Mouse (Mus musculus) thymus, postnatal 4 days (tissue): ENCODE measurements at regions not wholly inside any gene's neighbourhood (a gene's known extent, or its start where the extent isn't known, plus 50 kb on each side); places are given as distances from the start of the nearest gene placed in this dataset.

Source experiments
- DNase-seq: peaks from one replicate; pipeline ENCODE4 v3.0.0; 2021

DNA sequence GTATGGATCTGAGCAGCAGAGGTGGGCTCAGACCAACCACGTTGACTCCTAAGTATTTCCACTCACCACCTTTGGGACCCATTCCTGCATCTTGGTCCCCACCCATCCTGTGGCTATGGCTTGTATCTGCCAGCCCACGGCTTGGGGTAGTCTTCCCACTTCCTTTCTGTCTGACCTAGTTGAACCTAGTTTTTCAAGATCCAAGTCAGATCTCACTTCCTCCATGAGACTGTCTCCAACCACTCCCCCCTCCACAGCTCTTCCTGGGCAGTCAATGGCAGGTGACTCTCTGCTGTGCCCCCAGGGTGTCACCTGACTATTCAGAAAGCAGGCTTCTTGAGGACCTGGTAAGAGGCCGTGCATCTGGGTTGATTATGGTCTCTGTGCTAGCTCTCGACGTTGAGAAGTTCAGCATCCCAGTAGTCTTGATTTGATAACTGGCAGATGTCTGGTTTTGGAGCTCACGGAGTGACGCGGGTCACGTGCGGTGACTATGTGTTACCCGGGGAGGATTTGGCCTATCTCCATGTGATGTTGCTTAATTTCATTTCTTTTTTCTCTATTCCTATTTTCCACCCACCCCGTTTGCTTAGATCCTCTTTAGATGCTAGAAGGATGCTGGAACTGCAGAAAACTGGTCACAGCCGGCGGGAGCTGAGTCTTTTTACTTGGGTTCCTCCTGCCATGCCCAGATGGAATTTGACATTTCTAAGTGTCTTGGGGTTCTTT, 147.5 kb upstream of the Mrps10 start:
- peak; percentile 22 for DNase-seq

DNA sequence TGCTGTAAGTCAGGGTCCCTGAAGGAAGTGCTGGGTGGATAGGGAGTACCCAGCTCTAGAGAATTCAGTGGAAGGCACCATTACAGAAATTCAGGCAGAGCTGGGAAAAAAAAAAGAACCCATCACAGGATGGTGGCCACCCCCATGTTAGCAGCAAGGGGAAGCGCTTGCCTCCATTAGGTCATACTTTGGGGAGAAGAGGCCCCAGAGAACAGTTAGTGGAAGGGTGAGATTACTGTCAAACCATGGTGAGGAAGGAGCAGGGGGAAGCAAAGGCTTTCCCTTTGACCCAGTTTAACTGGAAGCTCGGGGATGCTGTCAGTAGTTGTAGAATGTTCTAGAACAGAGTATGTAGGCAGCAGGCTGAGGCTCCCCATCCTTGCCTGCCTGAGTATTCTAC, 148.8 kb upstream of the Mrps10 start:
- DNase-seq: no peak

DNA sequence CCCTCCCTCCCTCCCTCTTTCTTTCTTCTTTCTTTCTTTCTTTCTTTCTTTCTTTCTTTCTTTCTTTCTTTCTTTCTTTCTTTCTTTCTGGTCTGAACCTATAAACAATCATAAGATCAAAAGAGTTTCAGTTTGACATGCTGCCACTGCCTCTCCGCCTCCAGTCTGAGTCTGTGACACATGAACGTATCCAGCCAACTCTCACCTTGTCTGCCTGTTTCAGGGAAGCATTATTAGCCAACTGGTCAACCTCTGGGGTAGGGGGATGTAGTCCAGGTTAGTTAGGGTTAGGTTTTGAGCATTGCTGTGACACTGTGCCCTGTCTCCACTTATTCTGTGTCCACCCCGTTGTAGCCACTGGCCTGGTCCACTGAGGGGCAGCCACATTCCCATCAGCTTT, 152.2 kb upstream of the Mrps10 start:
- DNase-seq: no peak

DNA sequence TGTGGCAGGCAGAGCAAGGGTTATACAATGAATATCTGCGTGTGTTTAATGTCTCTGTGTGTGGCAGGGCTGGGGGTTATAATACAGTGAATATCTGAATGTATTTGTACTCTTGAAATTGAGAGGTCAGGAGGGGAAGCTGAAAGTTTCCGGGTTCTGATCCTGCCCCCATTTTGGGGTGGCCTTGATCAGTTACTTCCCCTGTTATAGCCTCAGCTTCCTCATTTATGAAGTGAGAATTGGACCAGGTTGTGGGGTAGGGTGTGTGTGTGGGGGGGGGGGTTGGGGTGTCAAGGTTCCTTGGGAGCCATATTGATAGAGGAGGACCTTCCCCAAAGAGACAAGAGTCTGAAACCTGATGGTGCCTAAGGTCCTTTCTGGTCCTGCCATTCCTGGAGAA, 152.8 kb upstream of the Mrps10 start:
- no peak for DNase-seq

DNA sequence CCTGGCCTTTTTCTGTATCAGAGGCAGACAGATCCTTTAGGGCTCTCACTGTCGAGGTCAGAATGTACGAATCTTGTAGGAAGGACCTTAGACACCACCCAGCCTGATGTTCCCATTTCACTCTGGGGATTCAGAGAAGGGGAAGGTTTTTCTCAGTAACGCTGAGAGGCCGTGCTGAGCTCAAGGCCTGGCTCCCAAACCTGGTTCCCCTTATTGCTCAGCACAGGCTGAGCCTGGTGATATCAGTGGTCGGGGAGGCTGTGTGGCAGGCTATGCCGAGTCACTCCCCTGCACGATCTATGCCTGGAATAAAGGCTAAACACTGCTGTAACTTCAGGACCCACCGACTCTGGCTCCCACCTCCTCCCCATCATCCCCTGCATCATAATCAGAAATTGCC, 154.6 kb upstream of the Mrps10 start:
- no peak for DNase-seq

DNA sequence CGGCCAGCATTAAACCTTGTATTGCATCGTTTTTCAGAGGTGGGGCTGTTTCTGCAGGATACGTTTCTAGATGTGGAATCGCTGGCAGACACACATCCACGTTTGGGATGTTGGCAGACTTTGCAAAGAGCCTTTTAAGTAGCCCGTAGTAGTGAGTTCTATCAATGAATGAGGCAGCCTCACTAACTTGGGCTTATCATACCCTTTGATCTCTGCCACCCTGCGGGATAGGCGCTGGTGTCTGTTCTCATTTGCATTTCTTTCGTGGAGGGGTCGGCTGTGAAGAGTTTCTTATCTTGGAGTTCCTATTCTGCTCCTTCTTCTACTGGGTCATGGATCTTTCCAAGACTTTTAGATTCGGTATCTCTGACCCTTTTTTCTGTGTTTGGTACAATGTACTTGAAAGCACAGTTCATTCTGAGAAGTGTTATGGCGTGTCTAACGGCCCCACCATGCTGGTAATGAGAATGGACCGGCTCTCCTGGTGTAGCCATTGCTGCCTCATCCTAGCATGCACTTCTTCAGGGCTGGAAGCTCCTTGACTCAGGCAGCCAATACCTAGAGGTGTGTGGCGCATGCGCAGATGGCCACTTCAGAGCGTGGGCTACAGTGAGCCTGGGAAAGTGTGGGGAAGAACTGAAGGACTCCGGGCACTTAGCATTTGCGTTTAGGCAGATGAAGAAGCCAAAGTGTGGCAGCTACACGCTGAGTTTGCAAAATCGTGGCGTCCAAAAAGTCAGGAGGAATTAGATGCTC, 158.1 kb upstream of the Mrps10 start:
- no peak for DNase-seq

DNA sequence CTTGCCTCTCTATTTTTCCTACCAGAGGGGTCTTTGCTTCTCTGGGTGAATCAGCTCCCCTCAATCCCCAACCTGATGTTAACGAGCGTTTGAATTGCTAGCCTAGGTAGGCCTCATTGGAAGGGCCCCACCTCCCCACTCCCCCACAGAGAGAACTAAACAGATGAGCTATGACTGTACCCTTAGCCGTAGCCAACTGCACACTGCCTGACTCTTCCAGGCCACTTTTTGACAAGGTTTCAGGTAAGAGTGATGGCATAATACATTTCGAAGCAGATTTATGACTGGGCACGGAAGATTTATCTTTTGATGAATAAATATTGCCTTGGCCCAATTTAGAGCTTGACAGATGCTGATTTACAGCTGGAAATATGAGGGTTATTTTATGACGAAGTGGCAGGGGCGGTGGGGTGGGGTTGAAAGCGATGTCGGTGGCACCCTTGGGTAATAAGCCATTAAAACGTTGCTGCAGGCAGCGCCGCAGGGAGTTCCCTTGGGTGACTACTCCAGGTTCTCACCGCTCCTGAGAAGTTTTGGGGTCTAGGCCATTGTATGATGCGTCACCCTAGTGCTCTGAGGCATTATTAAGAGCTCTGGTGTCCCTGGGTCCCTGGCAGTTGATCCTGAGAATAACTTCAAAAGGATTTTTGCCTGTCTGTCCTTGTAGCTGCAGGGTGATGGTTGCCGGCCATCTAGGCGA, 159.7 kb upstream of the Mrps10 start:
- DNase-seq: no peak

DNA sequence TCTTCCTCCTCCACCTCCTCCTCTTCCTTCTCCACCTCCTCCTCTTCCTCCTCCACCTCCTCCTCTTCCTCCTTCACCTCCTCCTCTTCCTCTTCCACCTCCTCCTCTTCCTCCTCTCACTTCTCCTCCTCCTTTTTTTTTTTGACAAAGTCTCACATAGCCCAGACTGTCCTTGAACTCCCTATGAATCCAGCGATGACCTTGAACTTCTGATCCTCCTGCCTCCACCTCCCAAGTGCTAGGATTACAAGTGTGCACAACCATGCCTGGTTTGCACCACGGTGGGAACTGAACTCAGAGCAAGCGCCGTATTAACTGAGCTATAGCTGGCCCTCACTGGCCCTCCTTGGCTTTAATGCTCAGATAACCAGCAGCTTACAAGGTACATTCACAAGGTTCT, 161.2 kb upstream of the Mrps10 start:
- no peak for DNase-seq

DNA sequence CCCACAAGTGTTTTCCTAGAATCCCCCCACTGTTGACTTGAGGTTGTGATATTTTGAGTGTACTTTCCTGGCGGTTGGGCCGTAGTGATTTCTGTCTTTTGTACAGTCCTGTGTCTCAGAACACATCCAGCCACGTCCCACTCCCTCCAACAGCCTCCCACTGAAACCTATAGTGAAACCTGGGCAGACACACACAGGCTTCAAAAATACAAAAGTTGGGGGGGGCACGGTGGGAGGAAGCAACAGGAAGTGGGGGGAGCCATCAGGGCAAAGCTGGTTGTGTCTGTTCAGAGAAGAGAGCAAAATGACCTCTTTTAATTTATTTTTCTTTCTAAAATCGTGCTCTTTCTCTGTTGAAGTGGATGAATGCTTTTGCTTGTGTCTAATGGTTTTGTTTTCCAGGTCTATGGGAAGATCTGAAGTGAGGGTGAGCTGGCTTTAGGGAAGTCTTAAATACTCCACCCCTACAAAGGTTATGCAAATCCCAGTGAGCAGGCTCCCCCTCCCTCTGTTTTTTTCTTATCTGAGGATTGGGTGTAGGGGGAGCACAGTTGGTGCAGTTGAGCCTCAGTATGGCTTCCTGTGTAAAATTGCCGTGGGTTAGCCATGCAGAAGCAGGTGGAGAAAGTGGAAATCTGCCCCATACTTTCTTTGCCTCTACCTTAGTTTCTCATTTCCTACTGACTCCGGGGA, 164.1 kb upstream of the Mrps10 start:
- DNase-seq: peak; percentile 58

DNA sequence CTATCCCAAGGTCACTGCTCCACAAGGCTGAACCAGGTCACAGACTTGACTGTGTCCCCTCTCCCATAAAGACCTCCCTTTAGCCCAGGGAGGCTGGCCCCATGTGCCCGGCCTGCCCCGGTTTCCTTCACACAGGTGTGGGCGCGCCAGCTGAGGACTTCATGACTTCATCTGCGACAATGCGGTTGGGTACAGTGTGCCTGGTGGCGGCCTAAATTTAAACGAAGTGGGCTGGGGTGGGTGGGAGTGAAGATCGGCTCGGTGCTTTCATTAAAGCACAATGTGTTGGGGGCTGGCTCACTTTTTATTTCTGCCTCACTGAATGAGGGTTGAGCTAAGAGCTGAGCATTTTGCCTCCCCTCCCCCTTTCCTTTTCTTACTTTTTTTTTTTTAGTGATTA, 169.5 kb upstream of the Mrps10 start:
- DNase-seq: peak; percentile 62

DNA sequence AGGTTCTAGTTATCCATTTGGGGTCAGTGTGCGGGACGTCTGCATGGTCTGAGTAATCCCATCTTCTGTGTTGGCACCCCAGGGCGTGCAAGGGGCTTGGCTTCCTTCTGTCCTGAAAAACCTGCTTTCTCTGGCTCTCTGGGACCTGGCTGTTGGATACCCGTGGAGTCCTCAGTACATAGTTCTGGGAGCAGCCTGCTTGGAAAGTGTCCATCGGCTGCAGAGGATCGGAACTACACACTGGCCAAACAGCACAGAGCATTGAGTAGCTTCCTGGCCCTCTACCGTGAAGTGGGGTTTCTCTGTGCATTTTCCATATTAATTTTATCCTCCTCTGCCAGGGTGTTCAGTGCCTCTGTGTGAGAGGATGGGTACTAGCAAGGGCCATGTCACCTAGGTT, 170.7 kb upstream of the Mrps10 start:
- no peak for DNase-seq

DNA sequence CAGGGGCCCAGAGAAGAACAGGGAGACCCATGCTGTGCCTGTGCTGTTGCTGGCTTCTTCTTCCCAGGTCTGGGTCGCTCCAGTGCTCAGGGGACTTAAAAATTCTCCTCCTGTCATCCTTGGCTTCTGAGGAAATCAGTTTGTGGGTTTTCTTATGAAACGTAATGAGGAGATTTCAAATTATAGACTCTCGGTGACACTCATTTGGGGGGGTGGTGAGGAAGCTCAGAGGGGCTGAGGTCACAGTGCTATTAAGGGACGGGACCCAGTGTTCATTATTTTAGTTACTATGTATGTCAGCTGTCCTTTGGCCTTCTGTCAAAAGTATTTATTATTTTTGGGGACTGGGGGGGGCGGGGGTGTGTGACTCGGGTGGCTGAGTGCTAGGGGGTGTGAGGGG, 171.7 kb upstream of the Mrps10 start:
- no peak for DNase-seq

DNA sequence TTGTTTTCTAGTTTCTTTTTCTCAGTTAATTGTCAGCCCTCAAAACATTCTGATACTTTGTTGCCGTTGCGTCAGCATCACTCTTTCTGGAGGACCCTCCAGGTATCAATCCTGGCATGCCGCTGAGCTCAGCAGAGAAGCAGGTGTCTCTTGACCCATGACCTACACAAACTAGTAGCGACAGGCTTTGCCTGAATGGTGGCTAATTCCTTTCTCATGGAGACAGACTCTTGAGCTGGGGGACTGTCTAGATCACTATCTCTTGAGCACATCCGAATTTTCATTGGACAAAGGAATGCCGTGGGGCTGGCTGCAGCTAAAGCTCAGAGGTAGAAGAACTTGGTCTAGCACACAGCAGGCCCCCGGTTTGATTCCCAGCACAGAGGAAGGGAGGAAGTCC, 172.7 kb upstream of the Mrps10 start:
- no peak for DNase-seq

DNA sequence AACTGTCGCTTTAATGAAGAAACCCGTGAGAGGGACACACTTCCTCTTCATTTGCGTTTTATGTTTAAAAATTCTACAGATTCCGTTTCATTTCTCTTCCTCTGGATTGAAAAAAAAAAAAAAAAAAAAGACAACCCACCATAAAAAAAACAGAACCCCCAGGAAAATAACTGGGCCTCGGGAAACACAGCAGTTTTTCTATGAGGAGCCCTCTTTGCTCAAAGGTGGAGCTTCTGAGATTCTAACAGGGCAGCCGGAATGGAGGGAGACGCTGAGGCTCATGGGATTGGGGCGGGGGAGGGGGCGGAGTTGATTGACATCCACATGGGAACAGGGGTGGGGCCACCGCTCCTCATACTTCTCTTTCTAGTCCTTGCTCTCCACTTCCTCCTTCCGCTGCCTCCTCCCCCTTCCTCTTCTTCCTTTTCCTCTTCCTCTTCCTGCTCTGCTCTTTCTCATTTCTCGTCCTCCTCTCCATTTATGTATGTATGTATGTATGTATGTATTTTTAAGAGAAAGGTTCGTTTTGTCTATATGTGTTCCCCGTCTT, 174.1 kb upstream of the Mrps10 start:
- DNase-seq: no peak

DNA sequence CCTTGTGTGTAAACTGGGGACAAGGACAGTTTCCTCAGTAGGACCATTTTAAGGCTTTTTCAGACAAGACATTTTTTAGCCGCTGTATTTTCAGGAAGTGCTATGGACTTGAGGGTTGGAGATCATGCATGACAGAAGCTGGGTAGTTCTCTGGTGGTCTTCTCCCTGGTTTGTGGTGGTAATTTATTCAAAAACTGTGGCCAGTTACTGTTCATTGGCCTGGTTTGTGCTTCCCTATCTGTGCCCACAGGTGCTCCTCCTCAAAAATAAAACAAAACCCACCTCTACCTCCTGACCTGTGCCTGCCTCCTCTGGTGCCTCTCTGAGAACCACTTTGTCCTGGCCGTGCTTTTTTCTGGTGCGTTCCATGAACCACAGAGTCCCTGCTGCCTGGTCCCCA, 177.3 kb upstream of the Mrps10 start:
- DNase-seq: no peak

DNA sequence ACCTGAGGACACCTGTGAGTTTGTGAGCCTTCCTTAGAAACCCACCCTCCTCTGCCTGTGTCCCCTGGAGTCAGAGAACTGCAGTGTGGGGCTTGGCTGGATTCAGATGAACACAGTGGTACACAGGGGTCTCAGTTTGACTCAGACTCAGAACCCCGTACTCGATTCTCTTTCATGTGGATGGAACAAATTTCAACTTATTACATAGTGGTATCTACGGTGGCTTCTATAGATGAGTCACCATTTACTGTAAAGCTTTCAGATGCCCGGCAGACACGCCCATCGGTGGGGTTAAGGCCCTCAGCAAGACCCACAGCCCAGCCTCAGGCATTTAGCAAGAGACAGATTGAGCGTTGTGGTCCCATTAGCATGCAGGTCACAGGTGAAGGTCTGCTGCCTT, 178.9 kb upstream of the Mrps10 start:
- DNase-seq: no peak

DNA sequence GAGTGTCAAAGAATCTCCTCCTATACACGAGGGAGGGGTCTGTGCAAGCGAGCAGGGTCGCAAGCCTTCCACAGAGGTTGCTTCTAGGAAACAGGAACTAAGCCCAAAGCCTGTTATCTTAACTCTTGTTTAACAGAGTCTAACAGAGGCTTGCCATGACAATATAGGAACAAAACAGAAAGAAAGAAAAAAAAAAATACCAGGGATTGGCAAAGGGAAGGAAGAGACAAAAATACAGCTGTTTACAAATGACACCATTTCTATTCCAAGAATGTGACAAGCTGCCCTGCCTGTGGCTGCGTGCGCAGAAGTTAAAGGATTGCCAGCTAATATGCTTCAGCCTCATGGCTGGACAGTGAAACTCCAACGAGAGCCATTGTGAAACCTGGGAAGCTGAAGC, 173.8 kb upstream of the Ubr2 start:
- no peak for DNase-seq

DNA sequence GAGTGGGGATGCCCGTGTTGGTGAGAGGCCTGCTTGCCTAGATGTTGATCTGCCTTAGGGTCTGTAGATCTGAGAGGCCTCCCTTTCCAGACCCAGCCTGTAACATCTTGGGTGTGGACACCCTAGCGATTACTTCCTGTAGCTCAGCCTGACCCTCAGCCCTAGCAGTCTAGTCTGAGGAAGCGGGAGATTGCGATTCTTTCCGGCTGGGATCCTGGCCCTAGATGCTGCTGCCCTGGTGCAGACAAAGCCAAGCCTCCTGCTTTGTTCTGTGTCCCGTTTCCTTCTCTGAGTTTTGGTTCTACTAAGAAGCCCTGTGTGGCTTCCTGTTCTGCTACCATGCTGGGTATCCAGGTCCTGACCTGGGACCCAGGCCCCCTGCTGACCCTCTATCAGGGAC, 171.8 kb upstream of the Ubr2 start:
- DNase-seq: no peak

DNA sequence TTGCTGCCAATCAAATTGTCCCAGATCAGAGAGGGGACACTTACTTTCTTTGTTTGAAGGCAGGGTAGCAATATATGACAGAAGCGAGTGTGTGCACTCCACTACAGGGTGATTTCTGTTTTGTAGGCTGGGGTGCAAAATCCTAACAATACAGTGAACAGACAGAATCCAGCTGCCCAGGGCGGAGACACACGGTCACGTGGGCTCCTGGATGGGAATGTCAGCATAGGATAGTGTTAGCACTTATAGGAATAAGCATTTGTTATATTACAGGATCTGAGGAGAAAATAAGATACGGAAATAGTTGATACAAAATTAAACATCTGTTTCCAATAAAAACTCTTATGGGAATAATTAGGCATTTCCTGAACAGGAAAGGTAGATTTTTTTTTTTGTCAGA, 169.1 kb upstream of the Ubr2 start:
- DNase-seq: no peak

DNA sequence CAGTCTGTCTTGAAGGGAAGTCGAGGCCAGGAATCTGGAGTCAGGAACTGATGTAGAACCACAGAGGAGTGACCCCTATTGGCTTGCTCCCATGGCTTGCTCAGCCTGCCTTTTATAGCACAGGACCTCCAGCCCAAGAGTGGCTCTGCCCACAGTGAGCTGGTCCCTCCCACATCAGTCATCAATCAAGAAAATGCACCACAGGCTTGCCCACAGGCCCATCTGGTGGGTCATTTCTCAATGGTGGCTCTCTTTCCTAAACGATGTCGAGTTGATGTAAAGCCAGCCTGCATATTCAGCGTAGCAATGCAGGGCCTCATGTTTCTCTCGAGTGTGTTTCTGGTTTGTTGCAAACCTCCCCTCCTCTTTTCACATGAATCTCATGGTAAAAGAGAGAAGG, 168.3 kb upstream of the Ubr2 start:
- DNase-seq: no peak

DNA sequence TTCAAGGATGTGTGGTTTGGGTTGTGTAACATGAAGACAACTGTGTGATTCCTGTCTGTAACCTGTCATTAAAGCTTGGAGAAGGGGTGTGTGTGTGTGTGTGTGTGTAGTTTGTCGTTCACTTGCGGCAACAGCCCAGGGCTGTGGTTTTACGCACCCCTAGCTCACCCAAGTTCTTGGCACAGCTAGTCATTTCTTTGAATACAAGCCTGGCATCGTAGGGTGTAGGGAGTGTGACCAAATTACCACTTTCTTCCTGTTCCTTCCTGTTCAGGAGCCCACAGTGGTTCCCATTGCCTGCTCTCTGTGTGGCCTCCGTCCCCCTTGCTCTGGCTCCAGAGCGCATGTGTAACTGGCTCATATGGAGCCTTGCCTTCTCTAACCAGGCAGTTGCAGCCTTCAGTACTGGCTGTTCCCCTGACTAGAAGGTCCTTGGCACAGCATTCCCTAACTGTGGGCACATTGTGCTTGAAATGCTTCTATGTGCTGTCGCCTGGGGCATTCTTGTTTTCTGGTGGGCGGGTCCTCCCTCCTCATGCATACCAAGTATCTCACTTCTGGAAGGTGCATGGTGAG, 167.4 kb upstream of the Ubr2 start:
- DNase-seq: no peak

DNA sequence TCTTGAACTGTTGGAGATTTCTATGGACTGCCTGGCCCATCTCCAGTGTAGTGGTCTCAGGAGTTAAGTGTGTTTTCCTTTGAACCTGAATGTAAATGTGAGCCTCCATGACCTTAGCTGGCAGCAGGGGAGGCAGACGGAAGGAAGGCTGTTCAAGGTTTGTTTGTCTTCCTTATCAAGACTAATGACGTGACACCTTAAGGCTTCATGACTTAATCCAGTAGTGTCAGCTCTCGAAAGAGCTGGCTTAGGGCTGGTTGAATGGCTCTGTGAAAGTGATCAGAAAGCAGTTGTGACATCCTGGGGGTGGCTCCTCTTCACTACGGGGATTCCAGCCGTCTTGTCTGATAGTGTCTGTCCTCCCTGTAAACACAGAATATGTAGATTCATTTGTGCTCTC, 166.0 kb upstream of the Ubr2 start:
- no peak for DNase-seq

DNA sequence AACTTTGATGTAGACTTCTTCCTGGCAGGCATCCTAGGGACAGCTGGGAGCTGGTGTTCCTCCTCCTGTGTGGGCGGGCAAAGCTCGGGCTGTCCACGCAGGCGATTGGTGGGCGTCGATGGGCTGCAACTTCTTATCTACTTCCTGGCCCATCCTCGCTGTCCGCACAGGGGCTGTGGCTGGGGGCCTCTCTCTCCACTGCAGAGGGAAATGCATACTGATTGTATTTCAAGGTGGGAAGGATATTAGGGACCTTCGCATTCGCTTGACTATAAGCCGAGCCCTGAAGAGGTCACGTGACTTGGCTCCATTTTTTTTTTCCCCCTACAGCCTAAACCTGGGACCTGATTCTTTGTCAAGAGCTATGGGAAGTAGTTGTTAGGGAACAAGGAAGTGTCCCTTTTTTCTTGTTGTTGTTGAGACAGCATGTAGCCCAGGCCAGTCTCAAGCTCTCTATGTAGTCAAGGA, 164.4 kb upstream of the Ubr2 start:
- DNase-seq: peak; percentile 41
